Mouse (Mus musculus): Measurements from ENCODE around the gene Il18.

Gene Il18

GRCm38 (mm10) chr9:50553547-50553946 lies 1.1 kb upstream of the Il18 start:
- DNase-seq (ENCODE audit: low read depth, low spot score) = no peak

- DNase-seq (ENCODE audit: low read depth, low spot score) = no peak
Measured at GRCm38 (mm10) chr9:50555094-50555446, 443 bp downstream of the Il18 start, which contains the start of gene Bco2. TSS of gene Bco2 (minus strand) at chr9:50555181.

GRCm38 (mm10) chr9:50561145-50561917 lies 6.7 kb downstream of the Il18 start, which contains the start of gene Tex12:
TSS of gene Tex12 (minus strand) at chr9:50561325.
- DNase-seq (ENCODE audit: low read depth, low spot score) = no peak

DNA sequence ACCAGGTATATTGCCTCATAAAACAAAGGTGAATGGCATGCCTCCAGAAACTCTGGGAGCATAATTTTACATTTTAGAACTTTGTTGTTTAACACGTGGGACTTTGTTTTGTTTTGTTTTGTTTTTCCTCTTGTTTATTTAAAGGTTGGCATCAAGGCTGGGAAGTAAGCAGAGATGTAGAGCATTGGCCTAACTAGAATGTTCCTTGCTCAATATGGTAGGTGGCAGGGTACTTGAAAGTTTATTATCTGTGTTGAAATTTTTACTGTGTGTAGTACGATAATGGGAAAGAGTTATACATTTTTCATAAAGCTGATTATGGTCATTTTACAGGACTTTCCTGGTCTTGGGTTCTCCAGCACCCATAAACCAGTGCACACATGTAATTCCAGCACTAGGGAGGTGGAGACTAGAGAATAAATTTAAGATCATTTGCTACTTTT lies 7.3 kb downstream of the Il18 start:
- DNase-seq (ENCODE audit: low read depth, low spot score) = no peak

GRCm38 (mm10) chr9:50565173-50565572 lies 10.5 kb downstream of the Il18 start:
- no peak for DNase-seq (ENCODE audit: low read depth, low spot score)

DNA sequence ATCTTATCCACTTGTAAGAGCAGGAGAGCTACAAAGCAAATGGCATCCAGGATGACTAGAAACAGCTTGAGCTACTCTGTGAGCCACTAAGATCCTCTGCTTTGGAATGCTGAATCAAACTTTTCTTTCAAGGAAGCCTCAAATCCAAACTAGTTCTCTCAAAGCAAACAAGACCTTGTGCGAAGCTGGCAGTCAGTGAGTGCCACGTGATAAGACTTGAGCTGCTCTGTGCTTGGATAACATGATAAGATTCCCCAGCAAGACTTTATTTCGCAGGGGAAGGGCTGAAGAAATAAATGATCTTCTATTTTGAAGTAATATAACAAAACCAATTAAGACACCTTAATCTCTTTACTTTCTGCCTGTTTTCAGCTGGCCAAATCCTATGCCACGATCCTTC lies 11.3 kb downstream of the Il18 start:
- DNase-seq (ENCODE audit: low read depth, low spot score) = no peak

GRCm38 (mm10) chr9:50567372-50567771 lies 12.7 kb downstream of the Il18 start:
- no peak for DNase-seq (ENCODE audit: low read depth, low spot score)

- peak; percentile 62 for DNase-seq (ENCODE audit: low read depth, low spot score)
Measured at GRCm38 (mm10) chr9:50567881-50568280, 13.3 kb downstream of the Il18 start.

DNA sequence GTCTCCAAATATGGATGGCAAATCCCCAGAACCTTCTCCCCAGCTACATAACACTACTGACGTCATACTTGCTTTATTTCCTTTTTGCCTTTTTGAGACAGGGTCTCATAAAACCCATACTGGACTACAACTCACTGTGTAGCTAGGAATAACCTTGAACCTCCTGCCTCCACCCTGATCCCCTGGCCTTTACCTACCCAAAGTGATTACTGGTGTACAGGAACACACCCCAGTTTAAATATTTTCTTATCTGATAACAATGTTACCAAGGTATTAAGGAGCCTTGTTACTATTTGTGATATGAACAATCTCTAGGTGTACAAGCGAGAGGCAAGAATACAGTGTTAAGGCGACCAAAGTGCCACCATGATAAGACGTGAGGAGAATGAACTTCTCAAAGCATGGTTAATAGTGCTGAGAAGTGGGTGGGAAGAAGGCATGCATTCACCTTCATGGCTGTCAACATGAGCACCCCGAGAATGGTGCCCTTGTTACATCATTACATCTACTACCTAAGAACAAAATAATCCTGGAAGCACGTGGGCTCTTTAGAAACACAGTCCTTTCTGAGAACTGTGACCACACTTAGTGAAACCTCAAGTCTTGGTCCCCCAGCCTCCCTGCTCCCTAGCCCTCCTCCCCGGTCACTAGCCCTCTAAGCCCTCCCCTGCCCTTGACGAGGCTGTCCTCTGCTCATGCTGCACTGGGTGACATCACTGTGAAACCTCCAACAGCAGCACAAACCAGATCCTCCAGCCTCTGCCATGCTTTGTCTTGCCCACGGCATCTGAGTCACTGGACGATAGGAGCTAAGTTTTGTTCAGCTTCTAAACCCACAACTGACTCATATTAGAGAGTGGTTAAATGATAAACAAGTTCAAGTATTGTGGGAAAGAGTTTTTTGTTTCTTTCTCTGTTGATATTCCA lies 15.2 kb downstream of the Il18 start:
- DNase-seq (ENCODE audit: low read depth, low spot score) = no peak

- DNase-seq (ENCODE audit: low read depth, low spot score) = no peak
Measured at GRCm38 (mm10) chr9:50580370-50580769, 25.7 kb downstream of the Il18 start.

DNA sequence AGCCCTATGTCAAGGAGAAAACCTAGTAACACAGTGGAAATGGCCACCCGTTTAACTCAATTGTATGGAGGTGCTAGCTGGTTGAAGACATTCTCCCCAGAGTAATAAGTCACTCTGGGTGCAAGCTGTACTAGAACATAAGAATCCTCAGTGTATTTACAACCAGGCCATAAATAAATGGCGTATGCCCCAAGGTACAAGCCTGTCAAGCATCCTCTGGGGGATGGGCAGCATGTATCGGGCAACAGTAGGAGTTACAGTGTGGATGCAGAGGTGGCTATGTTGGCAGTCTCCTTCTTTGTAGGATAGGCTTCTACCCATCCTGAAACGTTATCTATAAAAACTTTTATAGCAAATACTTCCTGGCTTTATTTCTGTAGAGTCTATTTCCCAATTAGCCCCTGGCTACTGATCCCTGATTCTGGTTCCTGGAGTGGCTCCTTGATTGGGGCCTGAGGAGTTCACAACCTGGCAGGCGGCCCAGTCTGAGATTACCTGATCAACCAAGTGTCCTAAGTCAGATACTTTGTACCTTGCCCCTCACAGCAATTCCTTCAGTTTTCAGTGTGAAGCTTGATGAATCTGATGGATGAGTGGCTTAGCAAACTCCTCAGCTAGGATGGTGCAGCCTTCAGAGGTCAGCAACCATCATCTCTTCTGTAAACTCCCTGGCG lies 30.7 kb downstream of the Il18 start:
- no peak for DNase-seq (ENCODE audit: low read depth, low spot score)

- DNase-seq (ENCODE audit: low read depth, low spot score) = no peak
Measured at GRCm38 (mm10) chr9:50586955-50587354, 32.3 kb downstream of the Il18 start.

DNA sequence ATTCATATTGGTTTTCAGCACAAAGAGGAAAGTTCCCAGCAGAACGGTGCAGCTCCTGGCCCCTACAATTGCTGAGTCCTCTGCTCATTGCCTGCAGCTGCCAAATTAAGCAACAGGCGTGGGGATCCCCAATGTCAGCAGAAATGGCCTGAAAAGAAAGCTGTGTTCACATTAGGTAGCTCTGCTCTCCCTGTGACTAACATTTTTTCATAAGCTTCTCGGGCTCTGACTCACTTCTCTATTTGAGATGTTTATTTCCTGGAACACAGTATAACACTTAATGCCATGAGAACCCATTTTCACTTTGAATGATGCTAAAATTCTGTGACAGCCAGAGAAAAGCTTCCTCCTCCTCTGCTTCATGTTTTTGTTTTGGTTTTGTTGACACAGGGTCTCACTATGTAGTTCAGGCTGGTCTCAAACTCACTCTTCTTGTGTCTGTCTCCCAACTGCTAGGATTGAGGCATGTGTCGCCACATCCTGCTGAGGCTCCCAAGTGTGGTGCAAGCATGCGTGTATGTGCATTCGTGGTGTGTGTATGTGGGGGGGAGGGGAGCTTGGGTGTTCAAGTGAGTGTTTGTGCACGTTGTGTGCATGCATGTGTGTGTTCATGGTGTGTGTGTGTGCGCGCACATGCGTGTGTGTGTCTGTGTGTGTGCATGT lies 36.4 kb downstream of the Il18 start:
- DNase-seq (ENCODE audit: low read depth, low spot score) = peak; percentile 43

GRCm38 (mm10) chr9:50592955-50593354 lies 38.3 kb downstream of the Il18 start:
- DNase-seq (ENCODE audit: low read depth, low spot score) = no peak

- no peak for DNase-seq (ENCODE audit: low read depth, low spot score)
Measured at GRCm38 (mm10) chr9:50593544-50593943, 38.9 kb downstream of the Il18 start.

- DNase-seq (ENCODE audit: low read depth, low spot score) = no peak
Measured at GRCm38 (mm10) chr9:50594794-50595417, 40.3 kb downstream of the Il18 start.

GRCm38 (mm10) chr9:50596973-50597372 lies 42.3 kb downstream of the Il18 start:
- peak; percentile 64 for DNase-seq (ENCODE audit: low read depth, low spot score)

DNA sequence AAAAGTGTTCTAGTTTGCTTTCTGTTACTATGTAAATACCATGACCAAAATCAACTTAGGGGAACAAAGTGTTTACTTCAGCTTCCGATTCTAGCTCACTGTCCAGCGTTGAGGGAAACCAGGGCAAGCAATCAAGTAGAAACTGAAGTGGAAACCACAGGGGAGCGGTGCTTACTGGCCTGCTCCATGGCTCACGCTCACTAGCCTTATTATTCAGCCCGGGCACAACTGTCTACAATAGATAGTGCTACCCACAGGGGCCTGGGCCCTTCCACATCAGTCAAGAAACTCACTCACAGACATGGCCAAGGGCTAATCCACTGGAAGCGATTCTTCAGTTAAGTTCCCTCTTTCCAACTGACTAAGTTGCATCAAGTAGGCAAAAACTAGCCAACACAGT lies 46.9 kb downstream of the Il18 start:
- no peak for DNase-seq (ENCODE audit: low read depth, low spot score)

- DNase-seq (ENCODE audit: low read depth, low spot score) = no peak
Measured at GRCm38 (mm10) chr9:50602055-50602845, 47.6 kb downstream of the Il18 start.
